Mouse (Mus musculus) heart, embryonic 10.5 days (tissue): ENCODE data around the gene Mnd1. TPM values are rescaled to one million over a fixed set of nuclear protein-coding genes. Genes with fewer than 3 reads are reported as not detected.
A peak's percentile ranks its signal among the peaks of the same experiment; 100 is the strongest.

Experiments used
- DNase-seq: peaks from one replicate; pipeline ENCODE4 v3.0.0-alpha.2; 2017; ENCODE audit warnings: low spot score
- H3K27ac ChIP-seq: fragments of 300-500 bp; sonication (generic); 2 replicates; pipeline ENCODE4 v1.5.1; 2016; ENCODE audit warnings: mild to moderate bottlenecking
- H3K27me3 ChIP-seq: fragments of 300-500 bp; sonication (generic); 2 replicates; pipeline ENCODE4 v1.6.1; 2016; ENCODE audit warnings: mild to moderate bottlenecking; ENCODE audit not compliant: poor library complexity, insufficient read depth, severe bottlenecking
- H3K36me3 ChIP-seq: fragments of 300-500 bp; sonication (generic); 2 replicates; pipeline ENCODE4 v1.6.1; 2016; ENCODE audit warnings: mild to moderate bottlenecking, moderate library complexity
- H3K4me1 ChIP-seq: fragments of 300-500 bp; sonication (generic); 2 replicates; pipeline ENCODE4 v1.6.1; 2016; ENCODE audit warnings: mild to moderate bottlenecking
- H3K4me3 ChIP-seq: fragments of 300-500 bp; sonication (generic); 2 replicates; pipeline ENCODE4 v1.5.1; 2016; ENCODE audit warnings: mild to moderate bottlenecking, moderate library complexity
- H3K9me3 ChIP-seq: fragments of 300-500 bp; sonication (generic); 2 replicates; pipeline ENCODE4 v1.6.1; 2016; ENCODE audit warnings: mild to moderate bottlenecking, moderate library complexity
- WGBS: fragments of 180-500 bp; shearing (Covaris S2); methylation state at CpG from one replicate; pipeline ENCODE4 v1.1.7; 2016; 5-methylcytosine and 5-hydroxymethylcytosine counted together
- polyA plus RNA-seq: library from polyadenylated mRNA; unstranded; fragments of >200 nt; fragmentation: Nextera tagmentation; extraction: Ambion mirVana; gene quantifications from 2 replicates; pipeline ENCODE4 v1.2.1, GENCODE M21; 2016

Gene Mnd1
- polyA plus RNA-seq, 1 experiment from 2014 or later, result 14.0 TPM

DNA sequence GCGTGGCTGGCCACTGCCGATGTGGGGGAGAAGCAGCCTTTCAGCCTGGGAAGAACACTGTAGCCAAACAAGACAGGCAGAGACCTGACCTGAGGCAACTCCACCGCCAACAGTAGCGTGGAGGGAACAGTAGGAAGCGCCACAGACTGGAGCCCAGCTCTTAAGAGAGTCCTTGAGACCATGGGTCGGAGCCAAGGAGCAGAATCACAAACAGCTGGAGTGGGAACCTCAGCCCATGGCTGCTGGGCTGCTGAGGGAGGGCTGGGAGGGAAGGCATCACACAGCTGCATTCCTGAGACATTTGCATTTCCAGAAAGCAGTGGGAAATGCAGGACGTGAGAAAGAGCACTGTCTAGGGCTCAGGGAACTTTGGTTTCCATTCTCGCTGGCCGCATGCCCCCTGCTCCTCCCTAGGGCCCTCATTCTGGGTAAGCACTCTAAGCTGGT lies 106.8 kb downstream of the Mnd1 start:
- Histone ChIP-seq H3K4me3 (0 out of 2 replicates have a peak overlapping the region, but pooled peaks have one; percentile 1), H3K36me3 (no peaks in the 10 kb centered on the region), H3K27ac (0 out of 2 replicates have a peak overlapping the region, but pooled peaks have one; percentile 7), H3K27me3 (no peaks in the 10 kb centered on the region), H3K9me3 (no peaks in the 10 kb centered on the region), H3K4me1 (peaks cover 7% of the 10 kb centered on the region; the same call in 1 of the 2 replicates)
- DNase-seq, result no peak
- WGBS, result 16% methylated on average over 9 of the region's 9 CpGs

DNA sequence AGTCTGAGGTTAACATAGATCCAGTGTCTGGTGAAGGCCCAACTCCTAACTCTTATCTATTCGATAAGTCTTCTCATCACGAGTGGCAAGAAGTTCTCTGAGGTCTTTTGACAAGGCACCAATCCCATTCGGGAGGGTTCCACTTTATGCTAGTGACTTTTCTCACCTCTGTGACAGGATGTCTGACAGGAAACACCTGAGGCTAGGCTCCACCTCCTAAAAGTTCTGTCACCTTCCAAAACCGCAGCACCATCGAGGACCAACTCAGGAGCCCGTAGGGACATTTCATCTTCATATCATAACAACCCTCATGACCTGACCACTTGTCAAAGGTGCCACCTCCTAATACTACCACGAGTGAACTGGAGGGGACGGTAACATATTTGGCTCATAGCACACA lies 109.4 kb downstream of the Mnd1 start:
- Histone ChIP-seq H3K36me3 (no peaks in the 10 kb centered on the region), H3K27me3 (no peaks in the 10 kb centered on the region), H3K9me3 (no peaks in the 10 kb centered on the region), H3K4me1 (peaks cover 7% of the 10 kb centered on the region; the same call in 1 of the 2 replicates), H3K27ac (no peak overlapping the region), H3K4me3 (no peak overlapping the region)
- DNase-seq, result no peak
- 81% methylated on average over 8 of the region's 8 CpGs for WGBS

DNA sequence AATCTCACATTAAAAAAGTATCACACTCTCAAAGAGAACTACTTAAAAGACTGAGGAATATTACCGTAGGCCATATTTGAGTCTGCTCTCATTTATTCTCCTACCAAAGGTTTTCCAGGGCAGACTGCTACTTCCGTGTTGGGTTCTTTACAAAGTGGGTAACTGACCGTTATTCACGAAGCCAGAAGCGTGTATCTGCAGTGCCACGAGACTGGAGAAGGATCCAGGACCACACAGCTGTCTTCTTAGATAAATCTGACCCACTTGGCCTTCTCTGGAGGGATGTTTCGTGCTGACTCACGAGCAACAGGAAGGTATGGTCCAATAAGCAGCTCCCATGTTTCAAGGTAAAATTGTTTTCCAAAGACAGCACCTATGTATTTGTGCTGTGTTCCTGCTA lies 113.8 kb downstream of the Mnd1 start:
- Histone ChIP-seq H3K27me3 (no peaks in the 10 kb centered on the region), H3K4me1 (peaks cover 15% of the 10 kb centered on the region), H3K9me3 (no peaks in the 10 kb centered on the region), H3K4me3 (no peak overlapping the region), H3K27ac (no peak overlapping the region), H3K36me3 (0 out of 2 replicates have a peak, but pooled peaks cover 3% of the 10 kb centered on the region)
- 79% methylated on average over 8 of the region's 8 CpGs for WGBS
- DNase-seq, result no peak

DNA sequence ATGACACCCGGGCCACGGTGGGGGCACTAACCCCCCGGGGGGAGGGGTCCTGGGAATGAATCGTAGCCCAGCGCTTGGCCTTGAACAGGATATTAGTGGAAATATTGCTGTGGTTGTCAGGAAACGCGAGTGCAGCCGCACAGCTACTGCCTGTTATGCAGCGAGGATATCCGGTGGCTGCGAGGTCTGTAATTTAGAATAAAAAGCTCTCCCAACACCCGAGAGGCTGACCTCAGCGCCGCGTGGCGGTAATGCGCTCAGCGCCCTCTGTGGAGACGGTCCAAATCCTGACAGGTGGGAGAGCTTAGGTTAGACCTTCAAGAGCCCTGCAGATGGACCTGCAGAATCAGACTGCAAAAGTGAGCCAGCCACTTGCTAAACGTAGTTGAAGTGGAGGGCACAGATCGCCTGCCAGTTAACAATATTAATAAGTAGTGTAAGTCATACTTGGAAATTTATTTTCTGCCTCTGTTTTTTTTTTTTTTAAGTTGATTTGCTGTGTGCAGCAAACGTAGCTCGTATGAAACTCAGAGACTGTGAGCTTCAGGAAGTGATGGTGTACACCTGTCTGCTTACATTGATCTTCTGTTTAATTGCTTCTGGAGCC lies 115.0 kb downstream of the Mnd1 start:
- Histone ChIP-seq H3K36me3 (0 out of 2 replicates have a peak, but pooled peaks cover 3% of the 10 kb centered on the region), H3K4me1 (peaks cover 15% of the 10 kb centered on the region), H3K9me3 (no peaks in the 10 kb centered on the region), H3K27ac (peak overlapping the region; percentile 99), H3K4me3 (peak overlapping the region; percentile 95), H3K27me3 (no peaks in the 10 kb centered on the region)
- peak; percentile 86 for DNase-seq
- WGBS, result 5% methylated on average over 23 of the region's 23 CpGs

DNA sequence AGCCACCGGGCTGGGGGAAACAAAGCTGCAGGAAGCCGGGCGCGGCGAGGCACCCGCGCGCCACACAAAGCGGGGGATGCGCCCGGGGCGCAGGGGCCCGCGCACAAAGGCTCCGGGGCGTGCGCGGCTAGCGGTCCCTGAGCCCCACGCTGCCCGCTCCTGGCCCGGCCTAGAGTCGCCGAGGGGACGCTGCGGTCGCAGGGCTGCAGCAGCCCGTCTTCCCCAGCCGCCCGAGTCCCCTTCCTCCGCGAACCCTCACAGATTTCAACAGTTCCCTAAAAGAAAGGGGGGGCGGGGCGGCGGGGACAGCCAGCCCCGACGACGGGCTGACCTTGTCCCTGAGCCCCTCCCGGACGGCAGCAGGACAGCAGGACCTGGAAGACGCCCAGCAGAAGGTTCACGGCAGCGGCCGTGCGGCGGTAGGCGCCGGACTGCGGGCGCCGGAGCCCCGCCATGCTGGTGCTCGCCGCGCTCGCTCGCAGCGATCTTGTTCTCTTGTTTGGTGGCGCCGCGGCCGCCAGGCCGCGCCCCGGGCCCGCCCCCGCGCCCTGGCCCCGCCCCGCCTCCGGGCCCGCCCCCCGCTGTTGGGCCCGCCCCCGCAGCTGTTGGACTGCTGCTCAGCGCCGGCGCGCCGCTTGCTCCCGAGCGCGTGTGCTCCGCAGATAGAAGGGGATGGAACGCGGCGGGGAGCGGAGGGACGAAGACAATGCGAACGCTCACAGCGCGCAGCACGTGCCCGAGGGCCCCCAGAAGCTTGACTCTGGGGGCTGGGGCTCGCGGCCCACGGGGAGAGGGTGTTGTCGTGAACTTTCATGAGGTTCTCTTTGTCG lies 115.7 kb downstream of the Mnd1 start, which contains the start of gene Tmem131l:
TSS of gene Tmem131l (minus strand) at position 530 of the 830 bp plus-strand sequence.
- no peaks in the 10 kb centered on the region for H3K27me3 ChIP-seq
- peak within 1 kb of the TSS; percentile 95 for H3K4me3 ChIP-seq
- peak; percentile 92 for DNase-seq
- under 1% methylated on average over 92 of the region's 100 CpGs for WGBS
- H3K27ac ChIP-seq, result peak within 1 kb of the TSS; percentile 99
- H3K4me1 ChIP-seq, result peaks cover 18% of the 10 kb centered on the region
- 0 out of 2 replicates have a peak, but pooled peaks cover 3% of the 10 kb centered on the region for H3K36me3 ChIP-seq
- no peaks in the 10 kb centered on the region for H3K9me3 ChIP-seq

DNA sequence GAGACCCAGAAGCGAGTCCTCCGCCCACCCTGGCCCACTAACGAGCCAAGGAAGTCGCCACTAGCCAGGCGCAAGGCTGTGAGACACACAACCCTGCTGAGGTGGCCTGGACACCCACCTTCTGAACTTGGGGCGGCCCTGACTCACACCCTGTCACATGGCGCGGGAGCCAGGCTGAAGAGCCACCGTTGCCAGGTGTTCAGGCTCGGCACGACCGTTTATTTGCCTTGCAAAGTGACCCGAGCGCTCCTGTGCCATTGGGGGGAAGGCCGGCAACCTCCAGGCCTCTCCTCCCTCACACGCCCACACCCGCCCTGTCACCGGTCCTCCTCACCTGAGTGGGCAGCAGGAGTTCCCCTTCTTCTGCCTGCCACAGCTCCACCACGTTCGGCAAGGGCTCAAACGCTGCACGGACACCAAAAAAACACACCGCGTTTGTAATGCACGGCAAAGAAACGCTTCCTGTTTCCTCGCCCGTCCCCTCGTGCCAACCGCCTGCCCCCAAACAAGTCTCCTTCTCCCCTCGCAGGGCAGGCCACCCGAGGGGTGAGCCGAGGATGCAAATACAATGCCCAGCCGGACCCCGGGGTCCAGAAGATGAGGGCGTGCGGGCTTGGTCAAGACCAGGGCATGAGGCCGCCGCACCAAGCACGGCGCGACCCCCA lies 116.5 kb downstream of the Mnd1 start:
- peaks cover 18% of the 10 kb centered on the region for H3K4me1 ChIP-seq
- H3K27ac ChIP-seq, result peak overlapping the region; percentile 99
- no peaks in the 10 kb centered on the region for H3K27me3 ChIP-seq
- 0 out of 2 replicates have a peak, but pooled peaks cover 3% of the 10 kb centered on the region for H3K36me3 ChIP-seq
- peak overlapping the region; percentile 95 for H3K4me3 ChIP-seq
- DNase-seq, result peak; percentile 81
- H3K9me3 ChIP-seq, result no peaks in the 10 kb centered on the region
- under 1% methylated on average over 42 of the region's 42 CpGs for WGBS

DNA sequence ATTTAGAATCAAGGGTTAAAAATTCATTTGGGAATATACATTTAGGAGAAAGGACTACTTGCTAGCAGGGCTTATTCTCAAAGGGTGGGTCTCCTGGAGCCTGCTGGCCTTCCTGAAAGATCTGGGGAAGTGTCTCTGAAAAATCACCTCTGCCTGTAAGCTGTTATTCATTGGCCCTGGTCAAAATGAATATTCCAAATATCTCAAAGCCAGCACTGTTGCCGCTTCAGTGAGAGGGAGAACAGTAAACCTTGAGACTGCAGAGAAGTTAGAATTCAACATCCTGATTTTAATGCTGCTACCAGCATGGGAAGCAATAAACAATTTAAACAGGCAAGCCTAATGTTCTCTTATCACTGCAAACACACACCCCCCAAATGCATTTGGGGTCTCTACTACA lies 117.5 kb downstream of the Mnd1 start:
- 0 out of 2 replicates have a peak, but pooled peaks cover 3% of the 10 kb centered on the region for H3K36me3 ChIP-seq

More for the DNA sequence above, 117.5 kb downstream of the Mnd1 start:
- Histone ChIP-seq H3K4me1 (peaks cover 27% of the 10 kb centered on the region), H3K27ac (no peak overlapping the region), H3K4me3 (peak overlapping the region; percentile 95; the same call in 1 of the 2 replicates), H3K27me3 (no peaks in the 10 kb centered on the region), H3K9me3 (no peaks in the 10 kb centered on the region)
- DNase-seq, result no peak
- WGBS, result 51% methylated on average over 1 of the region's 1 CpGs

Other genes starting within 250 kb of the Mnd1 start
- gene Tmem131l, start 115.6 kb downstream of the Mnd1 start, polyA plus RNA-seq, result 25.9 and 39.6 TPM in 2 replicates
- 0.14 and 0.25 TPM in 2 replicates for gene Gm6525, start 18.3 kb upstream of the Mnd1 start, polyA plus RNA-seq
- 7.1 and 8.0 TPM in 2 replicates for gene Trim2, start 151.1 kb upstream of the Mnd1 start, polyA plus RNA-seq